Mouse (Mus musculus): Measurements from ENCODE around the gene Pspn. TPM values are rescaled to one million over a fixed set of nuclear protein-coding genes. Genes with fewer than 3 reads are reported as not detected.

The Pspn gene
- polyA plus RNA-seq (2015; fragmentation: Nextera tagmentation; extraction: Ambion mirVana): not detected in 2 replicates

DNA sequence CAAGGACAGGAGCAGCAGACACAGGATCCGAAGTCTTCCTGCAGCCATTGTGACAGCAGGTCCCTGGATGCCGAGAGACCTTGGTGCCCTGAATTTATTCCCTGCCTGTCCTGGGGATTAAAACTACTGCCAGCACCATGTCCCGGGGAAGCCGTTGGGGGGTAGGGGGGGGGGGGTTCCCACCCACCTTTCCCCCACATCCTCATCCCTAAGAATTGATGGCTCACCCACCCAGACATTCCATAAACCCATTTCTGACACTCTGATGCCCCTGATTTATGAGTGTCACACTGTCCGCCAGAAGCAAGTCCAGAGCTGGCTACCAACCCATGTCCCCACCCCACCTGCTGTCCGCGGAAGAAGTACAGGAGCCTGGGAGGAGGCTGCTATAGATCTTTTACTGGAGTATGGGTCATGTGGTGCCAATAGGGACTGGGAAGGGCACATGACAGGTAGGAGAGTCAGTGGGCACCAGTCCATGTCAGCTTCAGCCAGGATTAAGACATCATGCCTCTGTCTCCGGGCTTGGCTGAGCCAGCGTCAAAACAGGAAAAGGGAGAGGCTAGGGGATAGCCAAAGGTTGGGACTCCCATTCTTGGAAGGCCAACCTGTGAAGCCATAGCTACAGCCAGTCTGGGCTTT lies at the start of gene Pspn:
Gene Pspn, minus strand, starts transcription at position 51 of the 642 bp plus-strand sequence.
- H3K27ac ChIP-seq: no peak within 1 kb of the TSS
- no peak within 1 kb of the TSS for H3K4me2 ChIP-seq (replicated peaks)
- no peaks in the 10 kb centered on the region for H3K9me3 ChIP-seq
- H3K4me3 ChIP-seq: no peak within 1 kb of the TSS
- no peak within 1 kb of the TSS for H3K9ac ChIP-seq
- no peak for ATAC-seq (ENCODE audit: low FRiP score, low read depth)
- H3K4me1 ChIP-seq: peaks cover 14% of the 10 kb centered on the region
- no peaks in the 10 kb centered on the region for H3K27me3 ChIP-seq
- 78% methylated on average over 9 of the region's 9 CpGs for WGBS
- H3K36me3 ChIP-seq: peaks cover 65% of the 10 kb centered on the region

DNA sequence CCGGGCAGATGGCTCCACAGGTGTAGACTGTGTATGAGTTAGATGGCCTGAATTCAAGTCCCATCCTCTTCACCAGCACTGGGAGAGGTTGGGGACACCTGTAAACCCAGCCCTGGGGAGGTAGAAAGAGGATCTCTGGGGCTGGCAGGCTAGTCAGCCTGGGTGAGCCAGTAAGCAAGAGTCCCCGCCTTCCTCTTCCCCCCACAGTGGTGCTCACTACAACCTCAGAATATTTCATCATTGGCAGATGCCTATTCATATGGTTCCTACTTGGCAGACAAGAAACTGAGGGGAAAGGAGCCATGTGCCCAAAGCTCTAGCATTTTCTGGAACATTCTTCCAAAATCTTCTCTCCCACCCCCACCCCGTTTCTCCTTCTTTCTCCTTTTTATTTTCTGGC lies 49.0 kb upstream of the Pspn start:
- no peak for ATAC-seq (ENCODE audit: low FRiP score, low read depth)
- Histone ChIP-seq H3K36me3 (peaks cover 18% of the 10 kb centered on the region), H3K27ac (no peak overlapping the region), H3K9me3 (no peaks in the 10 kb centered on the region), H3K4me2 (replicated peaks) (no peak overlapping the region), H3K4me1 (no peaks in the 10 kb centered on the region), H3K4me3 (no peak overlapping the region), H3K9ac (no peak overlapping the region), H3K27me3 (no peaks in the 10 kb centered on the region)
- WGBS: 81% methylated on average over 3 of the region's 3 CpGs

DNA sequence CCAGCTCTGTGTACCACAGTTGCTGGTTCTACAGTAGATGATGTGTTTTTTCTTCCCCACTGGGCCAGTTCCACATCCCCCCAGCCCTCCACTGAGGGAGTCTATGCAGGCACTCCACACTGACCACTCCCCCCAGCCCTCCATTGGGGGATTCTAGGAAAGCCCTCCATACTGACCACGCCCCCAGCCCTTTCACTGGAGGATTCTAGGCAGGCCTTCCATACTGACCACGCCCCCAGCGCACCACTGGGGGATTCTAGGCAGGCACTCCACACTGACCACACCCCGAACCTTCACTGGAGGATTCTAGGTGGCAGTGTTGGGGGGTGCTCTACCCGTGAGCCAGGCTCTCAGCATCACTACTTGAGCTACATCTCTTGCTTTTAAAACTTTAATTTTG lies 47.6 kb upstream of the Pspn start:
- Histone ChIP-seq H3K9me3 (no peaks in the 10 kb centered on the region), H3K4me3 (no peak overlapping the region), H3K9ac (no peak overlapping the region), H3K4me2 (replicated peaks) (no peak overlapping the region), H3K27me3 (no peaks in the 10 kb centered on the region), H3K36me3 (peaks cover 4% of the 10 kb centered on the region), H3K4me1 (no peaks in the 10 kb centered on the region), H3K27ac (no peak overlapping the region)
- 28% methylated on average over 5 of the region's 5 CpGs for WGBS
- no peak for ATAC-seq (ENCODE audit: low FRiP score, low read depth)

DNA sequence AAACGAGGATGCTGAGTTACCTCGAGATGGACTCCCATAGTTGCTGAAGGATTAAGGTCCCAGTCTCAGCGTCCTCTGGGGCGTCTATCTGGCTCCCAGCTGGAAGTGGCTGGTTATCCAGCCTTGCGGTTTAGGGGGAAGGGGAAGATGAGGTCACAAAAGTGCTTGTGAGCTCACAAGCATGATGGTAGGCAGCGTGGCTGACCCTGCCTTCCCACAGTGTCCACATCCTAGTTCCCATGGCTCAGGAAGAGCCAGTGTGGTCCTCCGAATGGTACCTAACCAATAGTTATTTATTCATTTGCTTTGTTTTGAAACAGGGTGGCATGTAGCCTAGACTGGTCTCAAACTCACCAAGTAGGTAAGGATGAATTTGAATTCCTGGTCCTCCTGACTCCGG lies 41.7 kb upstream of the Pspn start, which contains the start of gene Slc25a41:
Gene Slc25a41, minus strand, starts transcription at position 101 of the 400 bp plus-strand sequence.
- Histone ChIP-seq H3K4me1 (no peaks in the 10 kb centered on the region), H3K4me3 (no peak within 1 kb of the TSS), H3K9me3 (peaks cover 5% of the 10 kb centered on the region; the same call in 1 of the 2 replicates), H3K36me3 (no peaks in the 10 kb centered on the region), H3K4me2 (replicated peaks) (no peak within 1 kb of the TSS), H3K27ac (no peak within 1 kb of the TSS), H3K9ac (no peak within 1 kb of the TSS; the same call in 1 of the 2 replicates), H3K27me3 (peaks cover 27% of the 10 kb centered on the region)
- WGBS: 76% methylated on average over 8 of the region's 8 CpGs
- no peak for ATAC-seq (ENCODE audit: low FRiP score, low read depth)

DNA sequence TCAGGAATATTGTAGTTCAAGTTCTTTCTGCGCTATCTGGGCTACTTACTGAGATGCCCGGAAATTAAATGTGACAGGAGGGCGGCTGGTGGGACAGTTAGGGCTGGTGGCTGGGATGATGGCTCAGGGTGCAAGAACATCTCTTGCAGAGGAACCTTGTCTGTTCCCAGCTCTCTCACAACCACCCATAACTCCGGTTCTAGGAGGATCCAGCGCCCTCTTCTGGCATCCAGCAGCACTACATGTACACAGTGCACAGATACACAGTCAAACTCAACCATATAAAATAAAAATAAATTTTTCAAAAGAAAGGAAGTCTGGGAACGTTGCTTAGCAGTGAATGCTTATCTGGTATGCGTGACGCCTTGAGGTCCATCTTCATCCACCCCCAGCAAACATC lies 39.2 kb upstream of the Pspn start:
- Histone ChIP-seq H3K4me1 (no peaks in the 10 kb centered on the region), H3K36me3 (no peaks in the 10 kb centered on the region), H3K4me2 (replicated peaks) (no peak overlapping the region), H3K27me3 (peaks cover 27% of the 10 kb centered on the region), H3K4me3 (no peak overlapping the region), H3K9me3 (peaks cover 5% of the 10 kb centered on the region; the same call in 1 of the 2 replicates), H3K9ac (no peak overlapping the region), H3K27ac (no peak overlapping the region)
- WGBS: 36% methylated on average over 8 of the region's 8 CpGs
- no peak for ATAC-seq (ENCODE audit: low FRiP score, low read depth)

DNA sequence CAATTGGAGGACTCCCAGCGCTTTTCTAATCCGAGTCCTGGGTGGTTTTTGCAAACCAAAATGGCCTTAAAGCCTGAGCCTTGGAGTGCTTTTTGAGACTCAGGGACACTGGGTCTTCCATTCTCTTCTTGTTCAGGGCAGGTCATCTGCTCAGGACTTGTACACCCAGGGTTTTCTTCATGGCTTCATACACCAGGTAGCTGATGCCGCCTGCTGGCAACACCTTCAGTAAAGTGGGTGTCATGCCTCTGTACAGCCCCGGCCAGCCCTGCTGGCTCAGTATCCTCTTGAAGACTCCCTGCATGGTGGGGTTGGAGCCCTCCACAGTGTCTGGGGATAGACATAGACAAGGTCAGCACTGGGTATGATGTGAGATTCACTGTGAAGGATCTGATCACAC lies 33.0 kb upstream of the Pspn start:
- no peak overlapping the region for H3K9ac ChIP-seq
- H3K9me3 ChIP-seq: no peaks in the 10 kb centered on the region
- peaks cover 10% of the 10 kb centered on the region for H3K27me3 ChIP-seq
- no peak for ATAC-seq (ENCODE audit: low FRiP score, low read depth)
- no peak overlapping the region for H3K27ac ChIP-seq
- H3K4me3 ChIP-seq: peak overlapping the region; percentile 47
- 86% methylated on average over 4 of the region's 4 CpGs for WGBS
- peak overlapping the region; percentile 70; the same call in 1 of the 2 replicates for H3K4me2 ChIP-seq (replicated peaks)
- H3K36me3 ChIP-seq: peaks cover 13% of the 10 kb centered on the region
- peaks cover 21% of the 10 kb centered on the region for H3K4me1 ChIP-seq

DNA sequence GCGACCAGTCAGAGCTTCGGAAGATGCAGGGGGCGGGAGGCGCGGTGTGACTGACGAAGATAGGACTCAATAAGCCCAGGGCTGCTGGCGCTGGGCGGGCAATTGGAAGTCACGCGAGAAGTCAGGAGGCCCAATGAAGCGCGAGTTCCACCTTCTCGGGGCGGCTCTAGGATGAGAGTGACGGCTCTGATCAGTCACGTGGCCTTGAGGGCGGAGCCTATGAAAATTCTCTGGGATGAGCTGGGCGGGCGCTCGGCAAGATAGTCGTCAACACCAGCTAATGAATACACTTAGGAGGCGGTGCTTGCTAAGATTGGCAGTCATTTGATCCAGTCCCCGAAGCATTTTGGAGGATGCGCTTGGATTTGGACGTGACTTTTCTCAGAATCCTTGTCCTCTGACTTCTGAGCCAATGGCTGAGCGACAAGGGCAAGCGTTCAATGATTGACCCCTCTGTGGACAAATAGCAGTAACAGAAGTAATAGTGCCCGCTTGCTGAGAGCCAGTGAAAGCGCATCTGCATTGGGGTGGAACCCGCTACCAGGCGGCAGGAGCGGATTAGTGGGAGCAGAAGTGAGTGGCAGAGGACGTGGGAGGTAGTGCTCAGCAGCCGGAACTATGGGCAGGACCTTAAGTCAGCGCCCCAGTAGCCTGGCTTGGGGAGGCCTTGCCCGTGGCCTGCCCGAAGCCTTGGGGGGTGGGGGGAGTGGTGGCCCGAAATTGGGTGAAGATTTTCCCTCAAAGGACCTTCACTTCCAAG lies 32.0 kb upstream of the Pspn start:
- peak; percentile 98 for ATAC-seq (ENCODE audit: low FRiP score, low read depth)
- WGBS: under 1% methylated on average over 38 of the region's 38 CpGs
- peak overlapping the region; percentile 85 for H3K27ac ChIP-seq
- peak overlapping the region; percentile 65 for H3K9ac ChIP-seq
- H3K27me3 ChIP-seq: 0 out of 2 replicates have a peak, but pooled peaks cover under 1% of the 10 kb centered on the region
- peak overlapping the region; percentile 91 for H3K4me3 ChIP-seq
- peaks cover 23% of the 10 kb centered on the region for H3K36me3 ChIP-seq
- H3K4me1 ChIP-seq: peaks cover 21% of the 10 kb centered on the region
- peak overlapping the region; percentile 70 for H3K4me2 ChIP-seq (replicated peaks)
- H3K9me3 ChIP-seq: no peaks in the 10 kb centered on the region

DNA sequence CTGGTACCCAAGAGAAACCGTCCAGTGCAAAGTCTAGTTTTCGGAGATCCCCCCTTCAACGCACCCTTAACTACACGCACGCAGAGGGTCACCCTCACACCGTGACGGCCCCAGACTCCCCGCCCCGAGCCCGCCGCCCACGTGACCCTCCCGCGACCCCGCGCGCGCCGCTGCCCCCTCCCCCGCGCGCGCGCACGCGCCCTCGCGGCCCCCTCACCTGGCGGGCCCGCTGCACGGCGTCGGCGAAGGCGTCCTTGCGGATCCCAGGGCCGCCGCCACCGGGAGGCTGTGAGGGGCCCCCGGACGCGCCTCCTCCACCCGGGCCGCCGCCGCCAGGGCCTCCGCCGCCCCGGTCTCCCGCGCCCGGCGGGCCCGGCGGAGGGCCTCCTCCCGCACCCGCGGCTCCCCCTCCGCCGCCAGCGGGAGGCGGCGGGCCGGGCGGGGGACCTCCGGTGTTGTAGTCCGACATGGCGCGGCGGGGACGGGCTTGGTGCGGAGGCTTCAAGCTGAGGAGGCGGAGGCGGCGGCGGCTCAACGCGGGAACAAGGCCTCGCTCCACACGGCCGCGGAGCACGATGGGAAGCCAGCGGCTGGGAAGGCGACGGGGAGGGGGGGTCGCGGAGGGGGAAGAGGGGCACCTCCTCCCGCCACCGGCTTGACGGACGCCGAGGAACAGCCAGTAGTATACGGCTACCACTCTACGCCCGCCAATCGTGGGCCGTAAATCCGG lies 31.3 kb upstream of the Pspn start, which contains the start of gene Khsrp:
Gene Khsrp, minus strand, starts transcription at position 592 of the 730 bp plus-strand sequence.
- peak within 1 kb of the TSS; percentile 91 for H3K4me3 ChIP-seq
- peaks cover 21% of the 10 kb centered on the region for H3K4me1 ChIP-seq
- H3K9me3 ChIP-seq: no peaks in the 10 kb centered on the region
- peak within 1 kb of the TSS; percentile 87 for H3K4me2 ChIP-seq (replicated peaks)
- H3K36me3 ChIP-seq: peaks cover 30% of the 10 kb centered on the region
- H3K27ac ChIP-seq: peak within 1 kb of the TSS; percentile 91
- peak within 1 kb of the TSS; percentile 99 for H3K9ac ChIP-seq
- no peak for ATAC-seq (ENCODE audit: low FRiP score, low read depth)
- no peaks in the 10 kb centered on the region for H3K27me3 ChIP-seq
- under 1% methylated on average over 79 of the region's 99 CpGs for WGBS

DNA sequence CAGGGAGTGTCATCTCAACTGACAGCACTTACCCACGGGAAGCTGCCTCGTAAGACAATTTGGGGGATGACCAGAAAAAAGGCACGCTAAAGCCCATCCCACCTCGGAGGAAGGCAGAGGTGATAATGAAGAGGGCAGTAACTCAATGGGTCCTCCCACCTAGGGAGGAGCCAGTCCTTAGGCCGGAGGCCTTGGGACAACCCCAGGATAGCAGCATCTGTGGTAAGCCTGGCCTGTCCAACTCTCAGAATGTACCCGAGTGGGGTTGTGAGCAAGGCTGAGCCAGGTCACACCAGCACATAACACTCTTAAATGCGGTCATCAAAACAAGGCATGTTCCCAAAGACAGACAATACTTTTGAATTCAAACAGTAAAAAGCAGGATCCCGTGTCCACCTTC lies 29.9 kb upstream of the Pspn start:
- H3K4me3 ChIP-seq: peak overlapping the region; percentile 91
- peaks cover 44% of the 10 kb centered on the region for H3K36me3 ChIP-seq
- no peak for ATAC-seq (ENCODE audit: low FRiP score, low read depth)
- H3K9me3 ChIP-seq: no peaks in the 10 kb centered on the region
- H3K4me1 ChIP-seq: peaks cover 21% of the 10 kb centered on the region
- peak overlapping the region; percentile 87 for H3K4me2 ChIP-seq (replicated peaks)
- H3K27ac ChIP-seq: no peak overlapping the region
- H3K9ac ChIP-seq: peak overlapping the region; percentile 99
- 38% methylated on average over 8 of the region's 8 CpGs for WGBS
- H3K27me3 ChIP-seq: no peaks in the 10 kb centered on the region

DNA sequence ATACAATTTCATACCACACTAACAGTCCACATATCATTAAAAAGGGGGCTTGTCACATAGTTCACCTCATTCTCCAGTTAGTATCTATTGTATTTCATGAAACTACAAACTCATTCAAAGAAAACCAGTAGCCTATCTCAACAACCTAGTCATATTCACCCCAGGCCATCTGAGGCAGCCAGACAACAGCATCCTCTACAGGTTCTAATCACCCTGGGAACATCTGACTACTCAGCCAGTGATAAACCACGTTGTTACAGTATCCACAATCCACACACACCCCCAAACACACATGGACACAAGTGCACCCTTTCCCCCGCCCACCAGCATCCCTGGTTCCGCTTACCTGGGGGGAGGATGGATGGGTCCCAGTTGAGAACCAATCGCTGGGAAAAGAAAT lies 27.7 kb upstream of the Pspn start:
- 90% methylated on average over 4 of the region's 4 CpGs for WGBS
- no peaks in the 10 kb centered on the region for H3K9me3 ChIP-seq

DNA sequence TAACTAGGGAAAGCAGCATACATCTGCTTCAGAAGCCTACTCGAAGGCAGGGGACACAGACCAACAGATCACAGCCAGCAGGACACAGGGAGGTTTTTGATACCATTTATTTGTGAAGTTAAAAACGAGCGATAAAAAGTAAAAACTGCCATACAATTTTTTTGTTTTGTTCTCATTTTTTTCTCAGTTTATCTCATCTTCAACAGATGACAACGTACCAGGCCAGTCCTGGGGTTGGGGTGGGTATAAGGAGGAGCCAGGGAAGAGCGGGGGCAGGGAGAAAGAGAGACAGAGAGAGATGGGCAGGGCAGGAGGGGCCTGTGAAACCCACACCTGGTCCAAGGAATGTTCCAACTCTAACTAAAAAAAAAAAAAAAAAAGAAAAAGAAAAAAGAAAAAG lies 21.1 kb upstream of the Pspn start:
- H3K9ac ChIP-seq: no peak overlapping the region
- ATAC-seq (ENCODE audit: low FRiP score, low read depth): no peak
- no peaks in the 10 kb centered on the region for H3K4me1 ChIP-seq
- H3K4me3 ChIP-seq: no peak overlapping the region
- no peaks in the 10 kb centered on the region; the same call in 1 of the 2 replicates for H3K9me3 ChIP-seq
- H3K36me3 ChIP-seq: peaks cover 68% of the 10 kb centered on the region
- H3K27me3 ChIP-seq: no peaks in the 10 kb centered on the region
- no peak overlapping the region for H3K4me2 ChIP-seq (replicated peaks)
- H3K27ac ChIP-seq: no peak overlapping the region
- 89% methylated on average over 5 of the region's 5 CpGs for WGBS

More for the DNA sequence above, 27.7 kb upstream of the Pspn start:
- no peak overlapping the region for H3K27ac ChIP-seq
- H3K9ac ChIP-seq: no peak overlapping the region
- H3K27me3 ChIP-seq: no peaks in the 10 kb centered on the region
- peaks cover 19% of the 10 kb centered on the region for H3K4me1 ChIP-seq
- H3K4me3 ChIP-seq: no peak overlapping the region
- H3K4me2 ChIP-seq (replicated peaks): no peak overlapping the region
- ATAC-seq (ENCODE audit: low FRiP score, low read depth): no peak
- peaks cover 66% of the 10 kb centered on the region for H3K36me3 ChIP-seq

DNA sequence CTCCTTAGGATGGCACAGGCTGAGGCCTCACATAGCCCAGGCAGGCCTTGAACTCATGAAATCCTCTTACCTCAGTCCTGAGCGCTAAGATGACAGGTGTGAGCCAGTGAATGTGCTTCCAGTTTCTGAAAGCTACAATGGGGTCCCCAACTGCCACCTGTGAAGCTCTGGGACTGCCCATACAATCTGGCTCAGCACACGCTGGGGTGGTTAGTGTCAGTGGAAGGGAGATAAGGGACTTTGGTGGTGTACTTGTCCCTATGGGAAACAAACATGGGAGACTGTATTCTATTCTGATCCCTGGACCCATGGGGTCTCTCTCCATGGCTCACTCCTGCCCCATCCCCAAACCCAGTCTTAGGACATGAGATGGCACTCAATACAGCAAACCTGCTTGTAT lies 19.9 kb upstream of the Pspn start:
- Histone ChIP-seq H3K4me2 (replicated peaks) (no peak overlapping the region), H3K9me3 (no peaks in the 10 kb centered on the region; the same call in 1 of the 2 replicates), H3K36me3 (peaks cover 55% of the 10 kb centered on the region), H3K4me3 (no peak overlapping the region), H3K27ac (no peak overlapping the region), H3K27me3 (no peaks in the 10 kb centered on the region), H3K9ac (no peak overlapping the region), H3K4me1 (no peaks in the 10 kb centered on the region)
- WGBS: 90% methylated on average over 2 of the region's 2 CpGs
- ATAC-seq (ENCODE audit: low FRiP score, low read depth): no peak

Measured in limb, embryonic 13.5 days (tissue).